Mouse (Mus musculus) heart, postnatal 4 days (tissue): ENCODE results near the gene Socs5. TPM values are rescaled to one million over a fixed set of nuclear protein-coding genes. Genes with fewer than 3 reads are reported as not detected.

Source experiments
- DNase-seq: peaks from one replicate; pipeline ENCODE4 v3.0.0; 2021
- microRNA-seq, 2 experiments: library from miRNA; unstranded; fragments of <30 nt; microRNA quantifications; one replicate each; pipeline ENCODE4 v1.2.0; 2021 to 2022
- total RNA-seq, 2 experiments: library from RNA; stranded (reverse); gene quantifications; 2 replicates each; pipeline ENCODE4 v1.2.3; 2021

Socs5 gene
- total RNA-seq, 2 experiments from 2014 or later, result 25.8 to 26.7 TPM

- no peak for DNase-seq
Observed at GRCm38 (mm10) chr17:87169076-87169475, 61.6 kb downstream of the Socs5 start.

- no peak for DNase-seq
Observed at GRCm38 (mm10) chr17:87170364-87170763, 62.9 kb downstream of the Socs5 start.

- no peak for DNase-seq
Observed at GRCm38 (mm10) chr17:87172031-87172430, 64.6 kb downstream of the Socs5 start.

- peak; percentile 15 for DNase-seq
Observed at GRCm38 (mm10) chr17:87173966-87174365, 66.5 kb downstream of the Socs5 start.

GRCm38 (mm10) chr17:87174651-87175331 is 67.3 kb downstream of the Socs5 start:
- DNase-seq, result peak; percentile 62

GRCm38 (mm10) chr17:87176066-87177012 is 68.9 kb downstream of the Socs5 start:
- DNase-seq, result peak; percentile 54

GRCm38 (mm10) chr17:87178596-87179590 is 71.4 kb downstream of the Socs5 start:
- DNase-seq, result peak; percentile 58

- no peak for DNase-seq
Observed at GRCm38 (mm10) chr17:87179939-87180550, 72.6 kb downstream of the Socs5 start.

- DNase-seq, result no peak
Observed at GRCm38 (mm10) chr17:87181683-87182346, 74.3 kb downstream of the Socs5 start.

GRCm38 (mm10) chr17:87185461-87186066 is 78.1 kb downstream of the Socs5 start:
- DNase-seq, result no peak

- no peak for DNase-seq
Observed at GRCm38 (mm10) chr17:87187005-87187404, 79.5 kb downstream of the Socs5 start.

Small RNA genes lying within 50 kb of the gene (microRNA-seq; reads per million reads assigned to microRNA genes)
- 0 reads per million in 2 experiments for gene Gm22346

Other genes with a start within 250 kb of the Socs5 start
- not detected for gene Tmem247, start 190.3 kb upstream of the Socs5 start, total RNA-seq
- not detected for gene Atp6v1e2, start 159.8 kb upstream of the Socs5 start, total RNA-seq
- gene Rhoq, start 144.6 kb upstream of the Socs5 start, total RNA-seq, result 100 to 1,000 TPM; 117 to 133 TPM
- gene Pigf, start 82.3 kb upstream of the Socs5 start, total RNA-seq, result 1 to 10 TPM; 5.5 to 6.8 TPM
- 10 to 100 TPM; 46.6 to 48.8 TPM for gene Cript, start 82.1 kb upstream of the Socs5 start, total RNA-seq
- 10 to 100 TPM; 37.4 to 41.8 TPM for gene Mcfd2, start 158.3 kb downstream of the Socs5 start, total RNA-seq
- gene Ttc7, start 175.2 kb downstream of the Socs5 start, total RNA-seq, result 1 to 10 TPM; 5.5 TPM